Mouse (Mus musculus): Measurements from ENCODE around the gene 1700061G19Rik. TPM values are rescaled to one million over a fixed set of nuclear protein-coding genes. Genes with fewer than 3 reads are reported as not detected.

1700061G19Rik gene
- polyA plus RNA-seq, 1 experiment, result 0.07 TPM

GRCm38 (mm10) chr17:56930026-56930425 is 54.7 kb downstream of the 1700061G19Rik start:
- TF ChIP-seq POLR2A (IDR thresholded peaks at IDR 0.05; ENCODE audit: borderline replicate concordance, extremely low read depth, insufficient read depth, insufficient read length, poor library complexity, severe bottlenecking) (no peak), CTCF (IDR thresholded peaks at IDR 0.05; ENCODE audit: borderline replicate concordance, extremely low read depth, insufficient read depth, insufficient read length) (no peak)
- no peak for DNase-seq (ENCODE audit: low read depth)

- TF ChIP-seq POLR2A (IDR thresholded peaks at IDR 0.05; ENCODE audit: borderline replicate concordance, extremely low read depth, insufficient read depth, insufficient read length, poor library complexity, severe bottlenecking) (no peak), CTCF (IDR thresholded peaks at IDR 0.05; ENCODE audit: borderline replicate concordance, extremely low read depth, insufficient read depth, insufficient read length) (no peak)
- no peak for DNase-seq (ENCODE audit: low read depth)
Observed at GRCm38 (mm10) chr17:56933395-56933794, 58.1 kb downstream of the 1700061G19Rik start.

GRCm38 (mm10) chr17:56934545-56935330 is 59.5 kb downstream of the 1700061G19Rik start:
- no peak for TF ChIP-seq POLR2A (IDR thresholded peaks at IDR 0.05; ENCODE audit: borderline replicate concordance, extremely low read depth, insufficient read depth, insufficient read length, poor library complexity, severe bottlenecking)
- no peak for TF ChIP-seq CTCF (IDR thresholded peaks at IDR 0.05; ENCODE audit: borderline replicate concordance, extremely low read depth, insufficient read depth, insufficient read length)
- no peak for DNase-seq (ENCODE audit: low read depth)

GRCm38 (mm10) chr17:56935363-56936131 is 60.3 kb downstream of the 1700061G19Rik start, which contains the start of gene Mllt1:
Mllt1 (minus strand) TSS chr17:56935415.
- peak; percentile 99 for DNase-seq (ENCODE audit: low read depth)
- TF ChIP-seq POLR2A (IDR thresholded peaks at IDR 0.05; ENCODE audit: borderline replicate concordance, extremely low read depth, insufficient read depth, insufficient read length, poor library complexity, severe bottlenecking) (peak; percentile 37; the same call in 1 of the 2 replicates), CTCF (IDR thresholded peaks at IDR 0.05; ENCODE audit: borderline replicate concordance, extremely low read depth, insufficient read depth, insufficient read length) (peak; percentile 58; the same call in 1 of the 2 replicates)

GRCm38 (mm10) chr17:56936731-56937130 is 61.5 kb downstream of the 1700061G19Rik start:
- no peak for DNase-seq (ENCODE audit: low read depth)
- TF ChIP-seq POLR2A (IDR thresholded peaks at IDR 0.05; ENCODE audit: borderline replicate concordance, extremely low read depth, insufficient read depth, insufficient read length, poor library complexity, severe bottlenecking), result no peak
- TF ChIP-seq CTCF (IDR thresholded peaks at IDR 0.05; ENCODE audit: borderline replicate concordance, extremely low read depth, insufficient read depth, insufficient read length), result no peak

Other genes starting within 250 kb of the 1700061G19Rik start
- gene Lonp1, start 248.6 kb upstream of the 1700061G19Rik start, polyA plus RNA-seq (2012; rRNA removed), result 70.4 and 77.2 TPM in 2 replicates
- gene Catsperd, start 247.3 kb upstream of the 1700061G19Rik start, polyA plus RNA-seq (2012; rRNA removed), result 4.0 TPM in 2 replicates
- 146 and 176 TPM in 2 replicates for gene Ranbp3, start 202.2 kb upstream of the 1700061G19Rik start, polyA plus RNA-seq (2012; rRNA removed)
- gene Ndufa11, start 157.7 kb upstream of the 1700061G19Rik start, polyA plus RNA-seq (2012; rRNA removed), result 313 and 400 TPM in 2 replicates
- 18.2 and 18.8 TPM in 2 replicates for gene Vmac, start 157.5 kb upstream of the 1700061G19Rik start, polyA plus RNA-seq (2012; rRNA removed)
- gene Nrtn, start 117.9 kb upstream of the 1700061G19Rik start, polyA plus RNA-seq (2012; rRNA removed), result 5.2 and 5.4 TPM in 2 replicates
- gene Dus3l, start 110.7 kb upstream of the 1700061G19Rik start, polyA plus RNA-seq (2012; rRNA removed), result 139 and 198 TPM in 2 replicates
- gene Prr22, start 105.2 kb upstream of the 1700061G19Rik start, polyA plus RNA-seq (2012; rRNA removed), result 3.1 and 3.9 TPM in 2 replicates
- 7.8 and 11.1 TPM in 2 replicates for gene Rfx2, start 44.5 kb upstream of the 1700061G19Rik start, polyA plus RNA-seq (2012; rRNA removed)
- gene Acsbg2, start 1.0 kb upstream of the 1700061G19Rik start, polyA plus RNA-seq (2012; rRNA removed), result not detected in 2 replicates
- gene Mllt1, start 59.9 kb downstream of the 1700061G19Rik start, polyA plus RNA-seq (2012; rRNA removed), result 149 and 153 TPM in 2 replicates
- 0.18 TPM in 1 of 2 replicates, not detected in the other for gene Acer1, start 106.6 kb downstream of the 1700061G19Rik start, polyA plus RNA-seq (2012; rRNA removed)
- gene Clpp, start 114.8 kb downstream of the 1700061G19Rik start, polyA plus RNA-seq (2012; rRNA removed), result 151 and 219 TPM in 2 replicates
- 30.2 and 40.4 TPM in 2 replicates for gene Alkbh7, start 121.9 kb downstream of the 1700061G19Rik start, polyA plus RNA-seq (2012; rRNA removed)
- 0.28 and 0.33 TPM in 2 replicates for gene Pspn, start 124.5 kb downstream of the 1700061G19Rik start, polyA plus RNA-seq (2012; rRNA removed)
- 57.1 and 64.6 TPM in 2 replicates for gene Gtf2f1, start 135.8 kb downstream of the 1700061G19Rik start, polyA plus RNA-seq (2012; rRNA removed)
- gene Gm17949, start 136.0 kb downstream of the 1700061G19Rik start, polyA plus RNA-seq (2012; rRNA removed), result 0.08 TPM in 1 of 2 replicates, not detected in the other
- gene Khsrp, start 156.0 kb downstream of the 1700061G19Rik start, polyA plus RNA-seq (2012; rRNA removed), result 112 and 116 TPM in 2 replicates
- gene Slc25a41, start 166.2 kb downstream of the 1700061G19Rik start, polyA plus RNA-seq (2012; rRNA removed), result 0.12 and 0.16 TPM in 2 replicates
- gene Crb3, start 183.6 kb downstream of the 1700061G19Rik start, polyA plus RNA-seq (2012; rRNA removed), result 2.5 and 3.2 TPM in 2 replicates
- 71.2 and 111 TPM in 2 replicates for gene Slc25a23, start 184.4 kb downstream of the 1700061G19Rik start, polyA plus RNA-seq (2012; rRNA removed)
- 5.4 and 6.3 TPM in 2 replicates for gene Dennd1c, start 203.0 kb downstream of the 1700061G19Rik start, polyA plus RNA-seq (2012; rRNA removed)
- 182 and 314 TPM in 2 replicates for gene Tubb4a, start 212.3 kb downstream of the 1700061G19Rik start, polyA plus RNA-seq (2012; rRNA removed)
- 7.1 and 8.8 TPM in 2 replicates for gene Tnfsf9, start 229.8 kb downstream of the 1700061G19Rik start, polyA plus RNA-seq (2012; rRNA removed)